Mouse (Mus musculus) lung, postnatal 25 days (tissue): ENCODE data around the gene Fam107b.

Experiments
- DNase-seq: peaks from one replicate; pipeline ENCODE4 v3.0.0; 2022; ENCODE audit warnings: low spot score

Gene Fam107b

DNA sequence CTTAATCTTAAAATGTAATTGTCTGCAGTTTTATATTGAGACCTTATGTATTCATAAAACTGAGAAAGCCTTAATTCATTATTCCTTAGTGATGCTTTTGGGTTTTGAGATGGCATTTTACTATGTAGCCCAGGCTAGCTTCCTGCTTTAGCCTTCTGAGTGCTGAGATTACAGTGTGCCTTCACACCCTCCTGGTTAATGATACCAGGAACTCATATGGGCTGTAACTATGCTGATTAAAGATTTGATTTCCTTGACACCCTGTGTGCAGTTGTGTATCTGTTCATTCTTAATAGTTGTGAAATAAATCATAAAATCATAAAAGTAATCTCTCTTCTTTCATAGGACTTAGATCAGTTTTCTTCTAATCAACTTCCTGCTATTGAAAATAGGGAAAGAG, 205.8 kb downstream of the Fam107b start:
- DNase-seq = no peak

DNA sequence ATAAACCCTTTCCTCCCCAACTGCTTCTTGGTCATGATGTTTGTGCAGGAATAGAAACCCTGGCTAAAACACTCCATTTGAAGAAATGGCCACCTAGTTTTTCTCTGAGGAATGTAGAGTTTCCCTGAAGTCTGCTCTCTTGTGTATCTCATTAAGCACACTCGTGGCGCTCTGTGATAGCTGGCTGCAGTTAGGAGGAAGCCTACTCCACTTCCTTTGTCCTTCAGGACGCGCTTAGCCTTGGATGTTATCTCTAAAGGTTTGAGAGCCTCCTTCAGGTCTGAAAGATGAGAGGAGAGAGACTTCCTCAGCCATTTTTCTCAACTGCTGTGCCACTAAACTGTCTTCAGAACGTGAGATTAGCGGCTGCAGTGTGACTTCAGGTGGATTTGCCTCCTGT, 207.4 kb downstream of the Fam107b start:
- DNase-seq = no peak

DNA sequence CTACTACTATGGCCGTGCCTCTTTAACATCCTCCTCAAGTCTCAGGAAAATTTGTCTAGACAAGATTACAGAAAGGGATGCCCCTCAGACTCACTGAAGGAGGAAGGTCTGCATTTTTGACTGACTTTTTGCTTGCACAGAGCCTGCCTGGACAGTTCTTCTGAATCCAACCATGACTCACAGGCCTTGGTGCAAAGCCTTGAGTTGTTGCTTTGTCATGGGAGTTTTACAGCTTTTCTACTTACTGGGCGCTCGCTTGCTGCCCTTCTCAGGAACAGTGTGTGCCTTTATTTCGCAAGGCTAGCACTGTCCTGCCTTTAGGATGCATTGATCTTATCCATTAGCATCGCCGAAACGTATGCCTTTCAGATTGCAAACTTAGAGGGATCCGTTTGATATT, 215.3 kb downstream of the Fam107b start:
- no peak for DNase-seq

DNA sequence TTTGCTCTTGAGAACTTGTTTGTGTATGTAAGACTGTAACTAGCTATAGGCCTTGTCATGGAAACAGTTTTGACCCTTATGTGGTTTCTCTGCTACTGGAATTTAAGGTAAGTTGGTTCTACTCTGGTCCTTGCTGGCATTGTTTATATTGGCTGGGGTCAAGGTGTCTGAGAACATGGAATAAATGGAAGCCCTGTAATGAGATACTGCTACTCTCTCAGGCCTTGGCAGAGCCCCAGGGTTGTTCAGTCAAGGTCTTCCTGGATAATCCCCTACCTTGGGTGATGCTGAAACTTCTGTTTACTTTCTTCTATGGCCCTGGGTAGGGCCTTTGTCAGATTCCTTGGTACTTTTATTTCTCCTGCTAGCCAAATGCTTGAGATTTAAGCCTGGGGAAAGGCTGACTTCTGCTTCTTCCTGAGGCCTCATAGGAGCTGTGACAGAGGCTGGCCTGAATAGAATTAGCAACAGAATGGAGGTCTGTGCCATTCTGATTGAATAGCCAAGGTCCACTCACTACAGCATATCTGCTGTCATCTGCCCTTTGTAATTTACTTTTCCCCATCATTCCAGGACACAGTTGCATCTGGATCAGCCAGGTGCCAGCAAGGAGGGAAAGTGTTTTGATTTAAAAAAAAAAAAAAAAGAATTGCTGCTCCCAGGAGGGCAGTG, 217.6 kb downstream of the Fam107b start:
- no peak for DNase-seq

- no peak for DNase-seq
Measured at GRCm38 (mm10) chr2:3788424-3788786, 218.1 kb downstream of the Fam107b start.

- DNase-seq = no peak
Measured at GRCm38 (mm10) chr2:3796543-3796942, 226.3 kb downstream of the Fam107b start.

- peak; percentile 31 for DNase-seq
Measured at GRCm38 (mm10) chr2:3799767-3800554, 229.7 kb downstream of the Fam107b start.

DNA sequence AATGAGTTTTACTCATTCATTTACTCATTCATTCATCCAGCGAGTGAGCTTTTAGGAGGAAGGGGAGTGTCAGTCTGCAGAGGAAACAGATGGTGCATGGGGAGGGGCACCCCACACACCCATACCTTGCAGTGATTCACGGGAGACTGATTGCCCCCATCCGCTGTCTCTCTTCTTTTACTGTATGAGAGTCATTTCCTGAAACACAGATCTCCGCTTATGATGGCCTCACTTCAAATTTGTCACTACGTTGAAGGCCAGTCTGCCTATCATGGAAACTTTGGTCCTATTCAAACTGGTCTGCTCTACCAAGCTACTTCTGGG, 230.2 kb downstream of the Fam107b start:
- DNase-seq = no peak

- no peak for DNase-seq
Measured at GRCm38 (mm10) chr2:3805742-3806141, 235.5 kb downstream of the Fam107b start.

DNA sequence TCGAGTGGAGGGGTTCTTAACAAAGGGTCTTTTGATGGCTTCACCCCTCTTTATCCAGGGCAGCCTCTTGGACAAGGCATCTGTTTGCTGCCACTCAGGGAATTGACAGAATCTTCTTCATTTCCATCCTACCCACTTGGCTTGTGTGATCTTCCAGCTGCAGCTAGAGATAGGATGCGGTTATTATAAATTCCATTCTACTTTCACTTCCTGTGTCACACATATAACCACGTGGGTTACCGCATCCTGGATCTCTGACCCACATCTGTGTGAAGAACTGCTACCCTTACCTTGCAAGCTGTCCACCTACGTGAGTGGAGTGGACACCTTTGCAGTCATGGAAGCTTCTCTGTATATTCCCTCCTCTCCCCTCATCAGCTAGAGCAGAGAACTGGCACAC, 240.0 kb downstream of the Fam107b start:
- DNase-seq = no peak

- peak; percentile 14 for DNase-seq
Measured at GRCm38 (mm10) chr2:3816142-3816609, 245.9 kb downstream of the Fam107b start.

GRCm38 (mm10) chr2:3817626-3818025, 247.3 kb downstream of the Fam107b start:
- no peak for DNase-seq

DNA sequence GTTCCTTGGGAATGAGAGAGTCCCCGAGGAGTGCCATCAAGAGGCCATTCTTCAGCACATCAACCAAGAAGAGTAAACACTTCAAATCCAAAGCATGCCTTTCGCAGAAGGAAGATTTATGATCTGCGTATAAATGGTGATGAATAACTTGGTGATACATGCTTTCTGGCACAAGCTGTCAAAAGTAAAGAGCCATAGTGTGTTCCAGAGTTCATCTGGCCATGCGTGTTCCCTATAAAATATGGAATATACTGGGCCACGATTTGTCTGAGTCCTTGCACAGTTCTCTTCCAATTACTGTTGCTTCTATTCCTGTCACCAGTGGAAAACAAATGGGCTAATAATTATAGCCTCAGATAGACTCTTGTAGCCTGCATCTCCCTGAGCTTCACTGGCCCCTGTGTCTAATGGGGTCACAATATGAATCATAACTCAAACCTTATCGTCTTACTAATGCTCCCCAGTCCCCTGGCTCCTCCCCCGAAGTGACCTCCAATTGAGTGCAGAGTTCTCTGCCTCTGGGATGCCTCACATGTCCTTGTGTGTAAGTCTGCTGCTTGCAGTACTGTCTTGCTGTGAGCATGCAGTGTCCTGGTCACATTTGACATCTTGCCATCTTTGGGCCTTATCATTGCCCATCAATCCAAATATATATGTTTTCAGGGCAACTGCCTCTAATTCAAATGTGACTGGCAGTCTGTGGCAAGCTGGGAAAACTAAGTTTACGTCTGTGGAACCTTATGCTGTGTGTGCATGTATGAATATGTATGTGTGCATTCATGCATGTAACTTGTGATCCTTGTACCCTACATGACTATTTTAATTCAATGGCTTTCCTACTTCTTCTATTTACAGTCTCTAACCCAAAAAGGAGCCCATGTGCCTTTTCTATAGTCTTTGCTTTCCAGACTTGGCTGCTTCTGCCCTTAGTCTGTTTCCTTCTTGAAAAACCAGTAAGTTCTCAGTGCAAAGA, 252.5 kb downstream of the Fam107b start:
- DNase-seq = no peak
